Mouse (Mus musculus) spleen, adult 2 months (tissue): ENCODE results near the gene Cd276. TPM values are rescaled to one million over a fixed set of nuclear protein-coding genes. Genes with fewer than 3 reads are reported as not detected.
"Not testable (repeated sequence)": the region's sequence is repeated elsewhere in the genome, so short reads cannot be mapped to it uniquely, and the experiment has no call there.

Experiments used
- DNase-seq, 2 experiments: peaks; one replicate each; pipeline versions ENCODE4 v3.0.0 to v3.0.0-alpha.2; 2012 to 2021; ENCODE audit warnings: low spot score in 2 of 2, low read depth in 1 of 2
- H3K27ac ChIP-seq: fragments of 200-500 bp; 2 replicates; pipeline ENCODE4 v1.5.1; 2012; ENCODE audit warnings: low read length, inconsistent platforms; ENCODE audit not compliant: insufficient read depth
- H3K27me3 ChIP-seq: fragments of 200-500 bp; 2 replicates; pipeline ENCODE4 v1.6.1; 2012; ENCODE audit warnings: mild to moderate bottlenecking, moderate library complexity, low read length, inconsistent platforms; ENCODE audit not compliant: control insufficient read depth, insufficient read depth
- H3K36me3 ChIP-seq: fragments of 200-500 bp; 2 replicates; pipeline ENCODE4 v1.6.1; 2012; ENCODE audit warnings: mild to moderate bottlenecking, low read length, inconsistent platforms; ENCODE audit not compliant: control insufficient read depth, insufficient read depth
- H3K4me1 ChIP-seq: fragments of 200-500 bp; 2 replicates; pipeline ENCODE4 v1.6.1; 2011; ENCODE audit warnings: inconsistent platforms; ENCODE audit not compliant: control insufficient read depth, insufficient read depth, insufficient read length
- H3K4me3 ChIP-seq: fragments of 200-500 bp; 2 replicates; pipeline ENCODE4 v1.5.1; 2011; ENCODE audit warnings: mild to moderate bottlenecking, inconsistent platforms; ENCODE audit not compliant: insufficient read depth, insufficient read length; ENCODE audit errors: extremely low read depth
- CTCF ChIP-seq: fragments of 200-500 bp; IDR thresholded peaks from 2 replicates; pipeline ENCODE4 v1.5.1; 2011; ENCODE audit warnings: mild to moderate bottlenecking, inconsistent platforms; ENCODE audit not compliant: insufficient read depth, insufficient read length, insufficient replicate concordance; ENCODE audit errors: extremely low read depth
- POLR2A ChIP-seq: fragments of 200-500 bp; IDR thresholded peaks from 2 replicates; pipeline ENCODE4 v1.6.1; 2011; ENCODE audit warnings: low read depth, low read length, inconsistent platforms
- WGBS: fragments of 180-500 bp; shearing (Covaris S2); methylation state at CpG from one replicate; pipeline ENCODE4 v1.1.7; 2018; 5-methylcytosine and 5-hydroxymethylcytosine counted together
- polyA plus RNA-seq: library from polyadenylated mRNA; depleted of rRNA; stranded (reverse); fragments of >200 nt; gene quantifications from 2 replicates; pipeline ENCODE4 v1.2.3, GENCODE M21; 2012

Cd276 gene
- polyA plus RNA-seq, 1 experiment: 2.4 TPM

DNA sequence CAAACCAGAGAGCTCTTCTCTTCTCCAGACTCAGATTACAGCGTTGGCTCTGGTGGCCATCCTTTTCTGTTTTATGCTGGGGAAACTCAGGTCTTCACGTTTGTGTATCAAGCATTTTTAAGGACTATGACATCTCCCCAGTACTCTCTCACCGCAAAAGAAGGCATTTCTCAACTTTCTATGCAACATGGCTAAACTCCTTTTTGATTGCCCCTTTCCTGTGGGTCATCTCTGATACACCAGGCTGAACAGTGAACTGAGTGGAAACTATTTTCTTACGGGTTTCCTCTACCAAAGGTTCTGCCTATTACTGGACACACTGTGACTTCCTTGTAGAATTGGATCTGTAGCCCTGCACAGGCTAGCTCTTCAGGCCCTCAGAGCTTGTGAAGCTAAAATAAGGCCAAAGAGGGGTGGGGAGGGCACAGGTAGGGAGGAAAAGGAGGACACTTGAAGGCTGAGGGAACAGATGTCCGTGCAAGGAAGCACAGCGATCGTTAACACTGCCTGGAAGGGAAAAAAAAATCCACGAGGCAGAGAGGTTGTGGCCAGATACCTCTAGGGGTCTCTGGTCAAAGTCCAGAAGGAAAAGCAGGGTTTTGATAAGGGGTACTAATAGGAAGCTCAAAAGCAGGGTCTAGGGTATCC, 26.2 kb upstream of the Cd276 start:
- no peak for DNase-seq
- Histone ChIP-seq H3K4me1 (no peaks in the 10 kb centered on the region), H3K27ac (peak overlapping the region; percentile 58), H3K36me3 (no peaks in the 10 kb centered on the region), H3K4me3 (peak overlapping the region; percentile 55), H3K27me3 (no peaks in the 10 kb centered on the region)
- TF ChIP-seq CTCF: no peak
- 27% methylated on average over 8 of the region's 8 CpGs for WGBS

GRCm38 (mm10) chr9:58580453-58581195, 25.4 kb upstream of the Cd276 start:
- DNase-seq: peak in 1 of 2 experiments; percentile 35
- H3K4me3 ChIP-seq, H3K27me3 ChIP-seq, H3K4me1 ChIP-seq, H3K36me3 ChIP-seq, H3K27ac ChIP-seq: not testable (repeated sequence)
- WGBS: 65% methylated on average over 10 of the region's 10 CpGs

DNA sequence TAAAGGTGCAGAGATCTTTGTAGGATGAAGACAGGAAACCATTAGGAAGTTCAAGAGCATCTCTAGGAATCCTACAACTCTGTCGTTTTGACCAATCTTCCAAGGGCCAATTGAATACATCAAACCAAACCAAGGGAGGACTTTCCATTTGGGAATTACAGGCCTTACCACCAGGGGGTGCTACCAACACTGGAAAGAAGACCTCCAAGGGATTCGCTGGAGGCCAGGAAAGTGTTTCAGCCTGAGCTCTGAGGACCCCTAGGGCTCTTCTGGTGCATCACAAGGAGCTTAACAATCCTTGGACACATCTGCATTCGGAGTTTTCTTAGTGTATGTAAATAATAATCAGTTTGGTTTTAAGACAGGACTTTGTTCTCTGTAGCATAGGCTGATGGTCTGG, 23.4 kb upstream of the Cd276 start:
- H3K4me3 ChIP-seq: no peak overlapping the region
- TF ChIP-seq POLR2A (no peak), CTCF (peak; percentile 54; the same call in 1 of the 2 replicates)
- H3K36me3 ChIP-seq: no peaks in the 10 kb centered on the region
- no peak overlapping the region for H3K27ac ChIP-seq
- 15% methylated on average over 3 of the region's 3 CpGs for WGBS
- DNase-seq: peak in 1 of 2 experiments; percentile 51
- no peaks in the 10 kb centered on the region for H3K27me3 ChIP-seq
- no peaks in the 10 kb centered on the region for H3K4me1 ChIP-seq

DNA sequence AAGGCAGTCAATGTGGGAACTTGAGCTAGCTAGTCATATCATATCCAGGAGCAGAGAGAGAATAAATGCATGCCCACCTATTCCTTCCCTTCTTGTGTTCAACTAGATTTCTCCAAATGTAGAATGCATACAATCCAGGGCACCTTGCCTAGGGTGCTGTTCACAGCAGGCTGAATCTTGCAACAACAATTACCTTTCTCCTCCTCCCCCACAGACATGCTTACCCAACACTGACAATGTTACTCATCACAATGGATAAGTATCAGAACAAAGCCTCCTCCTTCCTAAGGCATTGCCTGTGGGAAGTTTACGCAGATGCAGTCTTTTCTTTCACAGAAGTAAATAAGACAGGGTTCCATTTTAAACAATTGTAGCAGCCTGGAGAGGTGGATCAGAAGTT, 15.8 kb upstream of the Cd276 start:
- no peak for TF ChIP-seq CTCF
- no peak for TF ChIP-seq POLR2A
- DNase-seq: no peak
- Histone ChIP-seq H3K4me3 (no peak overlapping the region), H3K27ac (no peak overlapping the region), H3K36me3 (no peaks in the 10 kb centered on the region; the same call in 1 of the 2 replicates), H3K27me3 (no peaks in the 10 kb centered on the region), H3K4me1 (no peaks in the 10 kb centered on the region)
- 100% methylated on average over 1 of the region's 1 CpGs for WGBS

- Histone ChIP-seq H3K27ac (no peak overlapping the region), H3K27me3 (no peaks in the 10 kb centered on the region), H3K4me1 (no peaks in the 10 kb centered on the region), H3K4me3 (no peak overlapping the region), H3K36me3 (no peaks in the 10 kb centered on the region; the same call in 1 of the 2 replicates)
- TF ChIP-seq POLR2A (no peak), CTCF (no peak)
- peak in 1 of 2 experiments; percentile 24 for DNase-seq
These were observed 12.4 kb upstream of the Cd276 start for GRCm38 (mm10) chr9:58567682-58568081.

DNA sequence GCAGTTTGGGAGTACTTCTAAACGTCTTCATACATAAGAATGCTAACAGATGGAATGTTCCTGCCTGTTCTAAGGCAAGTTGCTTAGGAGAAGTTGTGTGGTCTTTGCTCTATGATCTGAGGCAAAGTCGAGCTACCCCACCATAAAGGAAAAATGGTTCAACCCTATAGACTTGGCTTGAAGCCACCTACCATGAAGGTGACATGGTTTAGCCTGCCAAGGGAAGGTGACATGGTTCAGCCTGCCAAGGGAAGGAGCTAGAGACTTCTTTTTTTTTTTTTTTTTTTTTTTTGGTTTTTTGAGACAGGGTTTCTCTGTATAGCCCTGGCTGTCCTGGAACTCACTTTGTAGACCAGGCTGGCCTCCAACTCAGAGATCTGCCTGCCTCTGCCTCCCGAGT, 10.7 kb upstream of the Cd276 start:
- not testable (repeated sequence) for H3K27me3 ChIP-seq, DNase-seq, H3K4me1 ChIP-seq, H3K27ac ChIP-seq, H3K4me3 ChIP-seq, H3K36me3 ChIP-seq
- WGBS: 64% methylated on average over 3 of the region's 3 CpGs

DNA sequence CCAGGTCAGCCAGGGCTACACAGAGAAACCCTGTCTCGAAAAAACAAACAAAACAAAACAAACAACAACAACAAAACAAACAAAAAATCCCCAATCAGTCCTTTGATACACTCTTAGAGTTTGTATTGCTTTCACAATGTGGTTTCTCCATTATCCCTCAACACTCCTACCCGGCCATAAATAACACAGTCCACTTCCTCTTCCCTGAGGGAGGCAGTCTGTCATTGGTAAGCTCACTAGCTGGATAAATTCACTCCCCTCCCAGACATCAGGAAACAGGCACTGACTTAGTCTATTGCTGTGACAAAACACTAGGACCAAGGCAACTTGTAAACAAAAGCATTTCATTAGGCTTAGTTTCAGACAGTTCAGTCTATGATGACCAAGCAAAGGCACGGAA, 5.0 kb upstream of the Cd276 start:
- Histone ChIP-seq H3K36me3 (no peaks in the 10 kb centered on the region), H3K27me3 (peaks cover 6% of the 10 kb centered on the region), H3K27ac (no peak overlapping the region), H3K4me1 (no peaks in the 10 kb centered on the region), H3K4me3 (no peak overlapping the region)
- 22% methylated on average over 3 of the region's 3 CpGs for WGBS
- no peak for DNase-seq
- no peak for TF ChIP-seq POLR2A
- no peak for TF ChIP-seq CTCF
